Mouse (Mus musculus): ENCODE measurements at regions not wholly inside any gene's neighbourhood (a gene's known extent, or its start where the extent isn't known, plus 50 kb on each side); places are given as distances from the start of the nearest gene placed in this dataset.

DNA sequence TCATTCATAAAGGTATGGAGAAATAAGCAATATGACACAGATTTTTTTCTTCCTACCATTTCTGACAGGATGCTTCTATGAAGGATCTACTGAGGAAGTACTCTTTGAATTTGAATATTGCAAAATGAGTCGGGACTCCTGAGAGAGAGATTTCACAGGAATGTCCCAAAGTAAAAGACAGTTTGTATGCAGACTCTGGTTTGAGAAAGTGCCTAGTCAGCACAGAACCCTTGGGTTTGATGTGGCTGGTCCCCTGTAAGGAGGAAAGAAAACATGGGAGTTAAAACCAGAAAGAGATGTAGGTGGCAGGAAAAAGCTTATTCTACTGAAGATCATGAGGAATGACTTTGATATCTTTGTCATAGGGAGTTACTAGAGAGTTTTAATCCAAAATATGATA, 405.6 kb upstream of the Klf4 start:
- DNase-seq (ENCODE audit: low spot score), result no peak

DNA sequence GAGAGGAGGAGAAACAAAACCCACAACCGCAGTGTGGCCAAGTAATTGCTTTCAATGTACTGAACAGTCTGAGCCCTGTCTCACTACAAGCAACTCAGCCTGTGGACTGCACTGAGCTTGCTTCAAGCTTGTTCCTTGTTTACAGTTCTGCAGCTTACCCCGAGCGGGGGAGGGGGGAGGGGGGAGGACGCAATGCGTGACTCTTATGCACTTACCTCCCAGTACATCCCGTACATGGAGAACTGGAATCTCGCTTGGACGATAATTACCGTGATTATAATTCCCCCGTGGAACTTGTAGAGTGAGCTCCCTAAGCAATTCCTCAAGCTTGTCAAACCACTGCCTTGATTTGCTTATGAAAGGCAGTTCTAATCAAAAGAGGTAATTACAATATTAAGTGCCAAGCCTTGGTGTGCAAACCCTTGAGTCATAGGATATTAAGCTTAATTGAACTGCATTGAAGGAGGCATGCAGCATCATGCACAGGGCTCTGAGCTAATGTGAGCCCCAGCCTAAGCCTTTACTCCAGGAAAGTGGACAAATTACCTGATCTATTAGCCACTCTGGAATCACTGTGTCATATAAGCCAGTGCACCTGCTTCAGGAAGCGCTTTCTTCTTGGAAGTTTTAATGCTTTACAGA, 397.0 kb upstream of the Klf4 start:
- DNase-seq (ENCODE audit: low spot score), result no peak

DNA sequence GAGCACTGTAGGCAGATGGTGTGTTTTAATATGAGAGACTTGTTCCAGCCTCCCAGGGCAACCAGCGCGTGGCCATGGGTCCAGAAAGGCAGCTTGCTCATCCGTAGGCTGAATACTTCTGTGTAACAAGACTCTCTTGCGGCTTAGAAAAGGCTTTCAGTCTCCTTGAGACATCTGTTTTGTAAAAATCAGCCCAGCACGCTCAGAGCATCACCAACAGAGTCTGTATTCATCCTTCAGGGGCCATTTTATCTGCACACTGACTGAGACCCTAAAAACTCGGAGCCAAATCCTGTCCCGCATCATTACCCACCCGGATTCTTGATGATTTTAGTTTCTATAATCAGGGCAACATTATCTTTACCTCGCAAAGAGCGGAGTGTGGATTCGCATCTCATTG, 396.4 kb upstream of the Klf4 start:
- no peak for DNase-seq (ENCODE audit: low spot score)

DNA sequence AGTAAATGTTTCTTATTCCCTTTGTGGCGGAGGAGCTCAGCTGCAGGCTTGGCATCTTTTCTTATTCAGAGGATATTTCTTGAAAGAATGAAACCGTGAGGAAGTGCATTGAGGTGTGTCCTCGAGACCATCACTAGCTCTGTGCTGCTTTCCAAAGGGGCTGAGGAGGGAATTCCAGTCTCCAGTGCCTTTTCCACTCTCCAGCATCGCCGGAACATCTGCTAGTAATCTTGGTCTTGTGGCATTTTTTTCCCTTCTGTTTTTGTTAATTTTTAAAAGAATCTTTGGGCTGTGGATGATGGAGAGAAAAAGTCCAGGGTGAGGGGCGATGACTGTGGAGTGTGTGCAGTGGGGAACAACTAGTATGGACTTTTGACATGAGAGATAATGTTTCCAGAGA, 395.9 kb upstream of the Klf4 start:
- DNase-seq (ENCODE audit: low spot score), result no peak

DNA sequence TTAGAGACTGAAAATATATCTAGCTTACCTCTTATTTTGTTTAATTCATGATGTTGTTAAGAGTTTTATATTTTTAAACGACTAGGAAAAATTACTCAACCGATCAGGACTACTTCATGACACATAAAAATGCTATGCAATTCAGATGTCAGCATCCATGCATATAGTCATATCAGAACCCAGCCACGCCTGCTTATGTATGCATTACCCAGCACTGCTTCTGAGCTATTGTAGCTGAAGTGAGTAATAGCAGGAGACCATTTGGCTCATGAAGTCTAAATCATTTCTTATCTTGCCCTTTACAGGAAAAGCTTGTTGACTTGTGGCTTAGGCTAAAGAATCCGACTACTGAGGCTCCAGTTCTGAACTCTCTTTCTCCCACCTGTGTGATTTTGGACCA, 395.1 kb upstream of the Klf4 start:
- DNase-seq (ENCODE audit: low spot score), result no peak

DNA sequence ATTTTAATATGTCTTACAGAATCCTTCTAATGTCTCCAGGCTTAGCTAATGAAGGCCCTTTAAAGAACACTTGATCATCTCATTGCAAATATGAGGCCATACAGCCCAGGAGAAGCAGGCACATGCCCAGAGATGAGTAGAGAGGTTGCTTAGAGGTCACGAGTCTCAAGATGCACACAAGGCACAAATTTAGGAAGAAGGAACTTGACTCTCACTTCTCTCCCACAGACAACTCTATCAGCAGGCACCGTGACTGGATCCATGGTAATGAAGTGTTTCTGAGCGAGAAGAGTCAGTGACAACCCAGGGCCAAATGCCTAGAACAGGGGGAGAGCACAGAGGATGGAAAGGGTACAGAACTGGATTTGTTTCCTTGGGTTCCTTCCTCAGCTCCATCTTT, 392.7 kb upstream of the Klf4 start:
- DNase-seq (ENCODE audit: low spot score), result no peak

DNA sequence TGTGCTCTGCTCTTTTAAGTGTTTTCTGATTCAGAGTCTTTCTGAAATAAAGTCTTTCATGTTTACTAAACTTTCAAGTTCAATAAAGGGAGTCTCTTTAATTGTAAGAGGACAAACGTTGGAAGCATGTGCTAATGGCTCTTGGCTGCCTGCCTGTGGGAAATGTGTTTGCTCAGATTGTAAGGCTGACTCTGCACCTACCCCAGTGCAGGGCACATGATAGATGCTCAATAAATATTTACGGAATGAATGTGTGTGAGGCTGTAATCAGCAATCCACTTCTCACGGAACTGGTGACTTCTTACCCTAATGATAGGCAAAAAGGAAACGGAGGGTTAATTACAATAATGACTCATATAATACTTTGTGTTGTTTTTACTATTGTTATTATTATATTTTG, 389.0 kb upstream of the Klf4 start:
- DNase-seq (ENCODE audit: low spot score), result no peak

DNA sequence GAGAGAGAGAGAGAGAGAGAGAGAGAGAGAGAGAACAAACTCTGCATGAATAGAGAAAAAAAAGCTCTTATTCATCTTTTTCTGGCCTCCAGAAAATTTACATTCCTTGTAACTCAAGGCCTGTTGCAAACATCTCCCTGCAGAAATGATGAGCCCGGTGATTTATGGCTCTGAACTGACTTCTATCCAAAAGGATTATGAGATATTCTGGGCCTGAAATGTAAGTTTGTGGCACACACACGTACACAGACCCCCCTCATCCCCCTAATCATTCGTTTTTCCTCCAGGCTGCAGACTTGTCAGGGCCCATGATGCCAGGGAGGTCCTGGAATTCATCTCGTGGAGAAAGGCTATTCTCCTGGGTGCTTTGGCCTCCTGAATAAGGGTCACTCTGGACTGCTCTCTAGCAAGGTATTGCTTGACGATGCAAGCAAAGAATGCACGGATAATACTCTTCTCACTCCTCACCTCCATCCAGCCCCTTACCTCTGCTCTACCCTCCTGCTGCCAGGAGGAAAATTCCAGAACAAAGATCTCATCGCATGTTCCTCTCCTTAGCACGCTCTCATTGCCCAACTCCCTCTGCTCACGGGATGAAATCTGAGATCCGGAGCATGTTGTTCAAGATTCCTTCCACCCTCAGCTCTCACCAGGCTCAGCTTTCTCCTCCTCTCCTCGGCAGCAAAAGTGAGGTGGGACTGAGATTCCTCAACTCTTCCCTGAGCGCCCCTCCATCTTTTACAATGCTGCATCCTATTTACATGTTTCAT, 362.0 kb upstream of the Klf4 start:
- no peak for DNase-seq (ENCODE audit: low spot score)

DNA sequence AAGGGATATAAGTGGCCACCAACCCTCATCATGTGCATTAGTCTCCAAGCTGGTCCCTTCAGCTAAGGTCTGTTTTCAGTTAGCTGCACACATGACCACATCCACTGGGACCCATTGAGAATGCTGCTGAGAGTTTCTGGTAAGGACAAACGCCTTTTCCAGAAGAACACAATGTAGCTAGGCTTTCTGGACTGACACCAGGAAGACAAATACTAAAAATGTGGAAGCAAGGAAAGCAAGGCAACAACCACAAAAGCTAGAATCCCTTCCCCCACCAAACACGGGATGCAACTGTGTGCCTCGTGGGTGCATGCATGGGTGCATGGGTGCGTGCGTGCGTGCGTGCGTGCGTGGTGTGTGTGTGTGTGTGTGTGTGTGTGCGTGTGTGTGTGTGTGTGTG, 359.4 kb upstream of the Klf4 start:
- no peak for DNase-seq (ENCODE audit: low spot score)

DNA sequence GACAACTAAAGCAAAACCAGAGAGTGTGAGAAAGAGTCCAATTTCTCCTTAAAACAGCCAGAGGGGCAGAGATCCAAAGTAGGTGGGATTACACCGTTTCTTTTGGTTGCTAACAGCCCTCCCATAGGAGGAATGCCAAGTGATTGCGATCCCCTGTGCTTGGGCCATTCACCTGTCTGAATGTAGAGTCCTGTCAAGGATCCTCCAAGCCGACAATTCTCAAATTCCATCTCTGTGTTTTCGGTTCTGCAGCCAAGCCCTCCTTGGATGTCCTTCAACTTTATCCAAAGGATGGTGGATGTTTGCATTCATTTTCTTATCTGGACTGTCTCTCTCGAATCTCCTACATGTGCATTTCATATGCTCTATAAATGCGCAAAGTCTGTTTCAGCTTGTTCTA, 355.3 kb upstream of the Klf4 start:
- DNase-seq (ENCODE audit: low spot score), result no peak

DNA sequence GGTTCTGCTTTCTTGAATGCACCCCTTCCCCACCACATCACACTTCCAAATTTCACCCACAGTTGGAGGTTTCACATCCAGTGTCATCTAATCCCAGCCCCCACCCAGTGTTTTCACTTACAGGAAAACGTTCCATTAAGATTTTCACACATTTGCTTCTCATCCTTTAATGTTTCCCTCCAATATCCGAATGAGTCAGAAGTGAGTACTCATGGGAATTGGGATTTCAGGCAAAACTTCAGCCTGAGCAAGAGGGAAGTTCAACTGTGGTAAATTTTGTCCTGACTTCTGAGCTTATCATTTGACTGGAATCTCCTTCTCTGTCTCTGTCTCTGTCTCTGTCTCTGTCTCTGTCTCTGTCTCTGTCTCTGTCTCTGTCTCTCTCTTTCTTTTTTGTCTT, 350.3 kb upstream of the Klf4 start:
- no peak for DNase-seq (ENCODE audit: low spot score)

DNA sequence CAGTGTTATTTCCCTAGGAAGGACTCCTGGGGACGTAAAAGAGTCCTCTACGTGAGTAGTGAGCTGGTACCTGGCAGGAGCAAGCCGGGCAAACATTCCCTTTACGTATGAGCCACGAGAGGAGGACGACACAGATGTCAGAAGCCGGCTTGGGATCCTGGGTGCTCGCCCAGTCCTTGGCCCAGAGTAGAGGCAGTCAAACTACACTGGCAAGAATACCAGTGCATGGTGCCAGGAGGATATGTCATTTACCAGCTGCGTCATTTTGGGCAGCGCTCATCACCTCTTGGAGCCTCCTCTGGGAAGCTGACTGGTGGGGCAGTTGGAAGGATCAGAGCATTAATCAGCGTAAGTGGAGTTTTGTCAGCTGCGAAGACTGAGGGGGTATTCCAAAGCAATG, 343.0 kb upstream of the Klf4 start:
- no peak for DNase-seq (ENCODE audit: low spot score)

DNA sequence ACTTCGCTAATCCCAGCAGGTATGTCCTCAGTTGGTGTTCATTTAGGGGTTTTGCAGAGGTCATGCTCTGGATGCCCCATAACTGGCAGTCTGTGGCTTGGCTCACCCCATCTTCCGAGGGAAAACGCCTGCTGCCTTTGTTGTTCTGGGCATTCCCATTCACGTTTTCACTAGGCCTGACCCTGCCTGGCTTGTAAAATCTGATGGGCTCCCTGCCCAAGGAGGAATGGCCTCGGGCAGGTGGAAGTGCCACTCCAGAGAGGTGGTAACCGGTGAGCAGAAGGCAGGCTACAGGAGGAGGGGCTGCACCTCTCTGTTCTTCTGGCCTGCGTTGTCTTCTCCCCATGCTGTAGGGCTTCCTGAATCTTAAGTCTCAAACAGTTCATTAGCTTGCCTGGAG, 342.6 kb upstream of the Klf4 start:
- no peak for DNase-seq (ENCODE audit: low spot score)

DNA sequence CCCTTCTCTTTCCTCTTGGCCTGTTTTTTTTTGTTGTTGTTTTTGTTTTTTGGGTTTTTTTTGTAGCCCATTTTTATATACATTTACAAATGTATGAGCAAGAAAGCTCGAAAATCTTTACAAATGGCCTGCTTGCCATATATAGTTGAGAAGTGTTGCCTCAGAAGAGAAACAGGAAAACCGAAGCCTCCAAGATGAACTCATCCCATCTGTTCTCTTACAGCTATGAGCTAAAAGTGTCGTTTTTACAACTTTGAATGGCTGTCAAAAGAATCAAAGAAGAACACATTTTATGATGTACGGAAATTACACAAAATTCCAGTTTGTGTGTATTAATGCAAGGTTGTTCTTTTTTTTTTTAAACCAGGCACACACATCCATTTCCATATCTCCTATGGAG, 342.0 kb upstream of the Klf4 start:
- no peak for DNase-seq (ENCODE audit: low spot score)

DNA sequence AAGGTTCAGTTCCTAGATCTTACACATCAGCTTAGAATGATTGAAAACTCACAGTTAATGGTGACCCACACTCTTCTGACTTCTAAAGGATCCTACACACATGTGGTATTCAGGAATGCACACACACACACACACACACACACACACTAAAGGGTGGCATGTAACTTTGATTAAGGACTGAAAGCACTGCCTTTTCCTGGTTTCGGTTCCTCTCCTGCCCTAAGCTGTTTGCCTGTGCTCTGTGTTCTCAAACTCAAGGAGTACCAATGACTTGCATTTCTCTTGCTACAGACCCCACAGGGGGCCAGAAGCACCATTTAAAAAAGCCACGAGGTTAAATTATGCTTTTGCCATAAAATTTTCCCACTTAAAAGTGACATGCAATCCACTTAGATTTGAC, 327.8 kb upstream of the Klf4 start:
- no peak for DNase-seq (ENCODE audit: low spot score)

DNA sequence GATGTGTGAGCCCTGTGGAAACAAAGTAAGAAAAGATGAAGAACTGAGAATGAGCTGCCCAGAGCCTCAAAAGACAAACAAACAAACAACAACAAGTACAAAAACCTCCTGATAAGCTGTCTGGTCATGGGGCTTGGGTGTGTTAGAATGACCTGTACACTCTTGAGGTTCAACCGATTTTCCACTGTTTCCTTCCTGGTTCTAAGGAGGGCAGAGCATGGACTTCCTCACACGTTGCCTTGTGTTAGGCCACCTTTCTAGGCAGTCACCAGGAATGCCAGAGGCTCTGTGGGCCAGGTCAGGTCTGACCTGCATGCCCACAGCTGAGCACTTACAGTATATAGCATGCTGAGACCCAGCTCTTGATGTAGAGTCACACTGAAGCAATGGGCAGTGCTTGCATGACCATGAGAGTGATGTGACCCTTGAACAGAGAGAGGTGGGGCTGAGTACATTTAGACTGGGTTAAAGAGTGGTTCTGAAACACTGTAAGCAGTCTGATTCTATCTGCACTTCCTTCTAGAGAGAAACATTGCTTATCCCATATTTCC, 327.0 kb upstream of the Klf4 start:
- no peak for DNase-seq (ENCODE audit: low spot score)

DNA sequence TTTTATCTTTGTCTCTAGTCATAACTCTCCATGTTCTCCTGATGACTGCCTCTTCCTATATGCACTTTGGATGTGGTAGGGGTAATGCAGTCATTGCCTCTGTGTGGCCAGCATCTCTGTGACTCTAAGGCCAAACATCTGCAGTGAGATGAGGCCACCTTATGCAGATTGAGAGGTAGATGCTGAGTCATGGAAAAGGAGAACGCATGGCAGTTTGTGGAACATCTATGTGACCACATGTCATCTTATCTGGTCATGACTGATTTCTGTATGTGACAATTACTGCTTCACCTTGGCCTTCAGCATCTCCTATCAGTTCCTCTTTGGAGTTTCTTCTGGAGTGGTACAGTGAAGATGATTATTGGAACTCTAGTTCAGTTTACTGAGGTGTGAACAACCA, 319.2 kb upstream of the Klf4 start:
- DNase-seq (ENCODE audit: low spot score), result no peak

DNA sequence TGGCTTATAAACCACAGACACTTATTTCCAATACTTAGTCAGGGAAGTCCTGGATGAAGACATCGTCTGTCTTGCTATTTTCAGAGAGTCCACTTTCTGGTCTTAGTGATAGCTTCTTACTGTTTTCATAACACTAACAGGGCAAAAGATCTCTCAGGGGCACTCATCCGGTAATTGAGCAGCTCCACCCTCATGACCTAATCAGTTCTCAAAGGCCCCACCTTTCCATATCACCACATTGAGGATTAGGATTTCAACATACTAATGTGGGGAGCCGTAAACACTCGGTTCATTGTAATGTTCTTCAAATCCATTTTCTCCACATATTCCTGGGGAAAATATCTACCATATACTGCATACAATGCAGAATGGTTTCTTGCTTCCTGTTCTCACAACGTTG, 318.8 kb upstream of the Klf4 start:
- DNase-seq (ENCODE audit: low spot score), result no peak

DNA sequence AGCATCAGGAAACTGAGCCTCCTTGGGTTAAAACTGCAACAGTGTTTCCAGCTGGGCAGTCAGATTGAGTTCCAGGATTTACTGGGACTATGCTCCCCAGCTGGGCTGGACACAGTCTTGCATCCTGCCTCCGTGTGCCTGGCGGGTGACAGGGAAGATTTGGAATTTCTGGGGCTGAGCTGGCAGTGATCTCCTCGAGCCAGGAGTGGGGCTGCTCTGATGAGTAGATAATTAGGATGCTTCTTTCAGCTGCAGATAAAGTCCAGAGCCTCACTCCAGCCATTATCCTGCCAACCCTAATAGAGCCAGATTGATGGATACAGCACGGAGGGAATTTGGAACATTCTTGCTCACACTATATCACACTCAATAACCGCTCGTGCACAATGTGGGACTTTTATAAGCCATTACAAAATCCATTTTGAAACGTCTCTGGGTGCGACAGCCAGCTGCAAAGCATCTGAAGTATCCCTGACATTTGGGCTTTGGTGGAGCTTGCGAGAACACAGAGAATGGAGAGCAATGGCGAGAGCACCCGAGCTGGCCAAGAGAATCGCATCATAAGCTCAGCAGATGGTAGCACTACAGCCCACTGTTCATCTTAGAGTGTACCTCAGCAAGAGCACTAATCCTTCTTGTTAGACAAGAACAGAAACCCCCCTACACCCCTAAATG, 311.6 kb upstream of the Klf4 start:
- no peak for DNase-seq (ENCODE audit: low spot score)

DNA sequence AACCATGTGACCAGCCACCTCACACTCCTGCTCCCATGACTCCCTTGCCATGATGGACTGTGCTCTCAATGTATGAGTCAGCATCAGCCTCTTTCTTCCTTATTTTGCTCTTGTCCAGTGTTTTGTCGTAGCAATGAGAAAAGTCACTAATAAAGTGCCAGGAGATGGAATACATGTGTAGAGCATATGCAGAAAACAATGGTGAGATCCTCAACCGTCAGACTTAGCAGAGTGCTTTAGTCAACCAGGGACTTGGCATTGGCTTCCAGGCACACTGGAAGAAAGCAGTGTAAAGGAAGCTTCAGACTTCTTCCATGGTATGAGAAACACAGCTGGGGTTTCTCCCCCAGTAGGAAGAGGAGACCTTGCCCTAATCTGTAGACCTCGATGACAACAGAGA, 306.3 kb upstream of the Klf4 start:
- no peak for DNase-seq (ENCODE audit: low spot score)

DNA sequence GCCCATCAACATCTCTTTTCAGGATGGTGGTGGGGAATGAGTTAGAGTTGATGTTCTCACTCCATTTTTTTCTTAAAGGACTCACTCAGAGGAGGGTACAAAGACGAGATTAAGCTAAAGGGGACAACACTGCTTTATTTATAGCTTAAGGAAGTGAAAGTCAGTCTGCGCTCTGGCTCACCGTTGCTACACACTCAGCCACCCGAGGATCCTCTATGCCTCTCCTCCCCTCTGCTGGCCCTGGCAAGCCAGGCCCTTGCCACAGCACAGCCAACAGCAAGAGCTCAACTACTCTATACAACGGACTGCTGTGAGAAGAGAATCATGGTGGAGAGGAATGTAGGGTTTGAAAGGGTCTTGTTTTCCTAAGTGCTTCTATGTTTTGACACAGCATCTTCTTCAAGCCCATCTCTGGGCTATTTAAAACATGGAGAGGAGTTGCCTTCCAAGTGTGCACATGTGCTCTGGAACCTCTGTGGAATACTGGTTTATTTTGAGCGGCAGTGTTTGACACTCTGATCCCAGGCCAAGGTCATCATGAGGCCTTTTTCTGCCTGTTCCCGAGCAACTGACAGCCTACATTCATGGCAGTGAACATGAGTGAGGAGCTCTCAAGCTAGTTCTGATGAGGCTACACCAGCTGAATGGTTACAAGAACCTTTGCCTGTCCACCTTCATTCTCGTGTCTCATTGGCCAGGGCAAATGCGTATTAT, 291.9 kb upstream of the Klf4 start:
- DNase-seq (ENCODE audit: low spot score), result no peak

DNA sequence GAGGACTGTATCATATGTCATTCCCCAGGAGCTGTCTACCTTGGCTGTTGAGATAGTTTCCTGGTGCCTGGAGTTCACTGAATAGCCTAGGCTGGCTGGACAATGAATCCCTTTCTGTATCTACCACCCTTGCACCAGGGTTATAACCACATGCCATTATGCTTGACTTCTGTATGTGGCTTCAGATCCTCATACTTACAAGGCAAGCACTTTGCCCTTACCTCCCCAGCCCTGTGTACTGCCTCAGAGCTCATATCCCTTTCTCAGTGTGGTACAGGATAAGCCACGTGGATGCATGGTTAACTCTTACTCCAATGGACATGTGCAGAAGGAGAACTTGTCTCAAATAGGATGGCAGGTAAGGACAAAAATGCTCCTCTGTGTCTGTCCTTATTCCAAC, 291.3 kb upstream of the Klf4 start:
- no peak for DNase-seq (ENCODE audit: low spot score)
